Mouse (Mus musculus): ENCODE results near the gene Ddx41. TPM values are rescaled to one million over a fixed set of nuclear protein-coding genes. Genes with fewer than 3 reads are reported as not detected.

Gene Ddx41
- polyA plus RNA-seq, 1 experiment from 2014 or later = 55.3 TPM

DNA sequence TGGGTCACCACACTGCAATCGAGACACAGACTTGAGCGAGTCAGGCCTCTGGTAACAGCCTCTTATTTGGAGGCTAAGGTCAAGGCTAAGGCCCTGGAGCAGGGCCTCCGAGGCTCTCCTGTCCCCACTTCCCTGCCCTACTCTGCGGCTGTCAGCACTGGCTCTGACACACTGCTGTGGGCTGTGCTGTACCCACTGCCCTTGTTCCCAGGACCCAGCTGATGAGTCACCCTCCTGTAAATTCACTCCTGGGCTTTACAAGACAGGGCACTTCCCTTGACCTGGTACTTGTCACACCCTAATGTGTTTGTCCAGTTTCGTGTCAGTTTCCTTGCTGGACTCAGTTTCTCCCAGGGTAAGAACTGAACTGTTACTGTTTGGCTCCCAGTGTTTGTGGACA is 12.0 kb upstream of the Ddx41 start:
- H3K4me2 ChIP-seq (ENCODE audit: low read length) = no peak overlapping the region
- no peaks in the 10 kb centered on the region for H3K9me3 ChIP-seq (ENCODE audit: control insufficient read depth, low read length)
- WGBS = 96% methylated on average over 5 of the region's 5 CpGs
- no peaks in the 10 kb centered on the region for H3K27me3 ChIP-seq (replicated peaks; ENCODE audit: control insufficient read depth, insufficient read depth, low read length)
- no peak for ATAC-seq
- H3K27ac ChIP-seq (ENCODE audit: low read depth, low read length) = no peak overlapping the region
- H3K4me1 ChIP-seq (ENCODE audit: control insufficient read depth, insufficient read depth, low read depth, low read length) = no peaks in the 10 kb centered on the region
- H3K4me3 ChIP-seq (ENCODE audit: low read length) = no peak overlapping the region
- H3K9ac ChIP-seq (ENCODE audit: low read depth, low read length) = no peak overlapping the region
- peaks cover 51% of the 10 kb centered on the region for H3K36me3 ChIP-seq (ENCODE audit: control insufficient read depth, insufficient read depth, low read length)

- no peaks in the 10 kb centered on the region for H3K4me1 ChIP-seq (ENCODE audit: control insufficient read depth, insufficient read depth, low read depth, low read length)
- no peak for ATAC-seq
- H3K4me2 ChIP-seq (ENCODE audit: low read length) = no peak overlapping the region
- H3K27me3 ChIP-seq (replicated peaks; ENCODE audit: control insufficient read depth, insufficient read depth, low read length) = no peaks in the 10 kb centered on the region
- H3K36me3 ChIP-seq (ENCODE audit: control insufficient read depth, insufficient read depth, low read length) = peaks cover 55% of the 10 kb centered on the region
- no peak overlapping the region for H3K4me3 ChIP-seq (ENCODE audit: low read length)
- H3K9me3 ChIP-seq (ENCODE audit: control insufficient read depth, low read length) = no peaks in the 10 kb centered on the region
- H3K27ac ChIP-seq (ENCODE audit: low read depth, low read length) = no peak overlapping the region
- no peak overlapping the region for H3K9ac ChIP-seq (ENCODE audit: low read depth, low read length)
- WGBS = 97% methylated on average over 2 of the region's 2 CpGs
These were observed 11.5 kb upstream of the Ddx41 start for GRCm38 (mm10) chr13:55547916-55548315.

- no peak for ATAC-seq
- Histone ChIP-seq H3K9me3 (ENCODE audit: control insufficient read depth, low read length) (no peaks in the 10 kb centered on the region), H3K36me3 (ENCODE audit: control insufficient read depth, insufficient read depth, low read length) (peaks cover 64% of the 10 kb centered on the region)
These were observed 8.3 kb upstream of the Ddx41 start for GRCm38 (mm10) chr13:55544792-55545191.

GRCm38 (mm10) chr13:55543447-55543846 is 7.0 kb upstream of the Ddx41 start:
- no peak for ATAC-seq
- Histone ChIP-seq H3K27ac (ENCODE audit: low read depth, low read length) (no peak overlapping the region), H3K9me3 (ENCODE audit: control insufficient read depth, low read length) (no peaks in the 10 kb centered on the region), H3K4me3 (ENCODE audit: low read length) (no peak overlapping the region), H3K9ac (ENCODE audit: low read depth, low read length) (no peak overlapping the region), H3K27me3 (replicated peaks; ENCODE audit: control insufficient read depth, insufficient read depth, low read length) (no peaks in the 10 kb centered on the region), H3K4me2 (ENCODE audit: low read length) (no peak overlapping the region), H3K4me1 (ENCODE audit: control insufficient read depth, insufficient read depth, low read depth, low read length) (no peaks in the 10 kb centered on the region), H3K36me3 (ENCODE audit: control insufficient read depth, insufficient read depth, low read length) (peaks cover 63% of the 10 kb centered on the region)
- WGBS = 95% methylated on average over 8 of the region's 8 CpGs

More at GRCm38 (mm10) chr13:55544792-55545191, 8.3 kb upstream of the Ddx41 start:
- H3K27me3 ChIP-seq (replicated peaks; ENCODE audit: control insufficient read depth, insufficient read depth, low read length) = no peaks in the 10 kb centered on the region
- H3K27ac ChIP-seq (ENCODE audit: low read depth, low read length) = no peak overlapping the region
- WGBS = 90% methylated on average over 6 of the region's 6 CpGs
- no peaks in the 10 kb centered on the region for H3K4me1 ChIP-seq (ENCODE audit: control insufficient read depth, insufficient read depth, low read depth, low read length)
- no peak overlapping the region for H3K4me3 ChIP-seq (ENCODE audit: low read length)
- no peak overlapping the region for H3K9ac ChIP-seq (ENCODE audit: low read depth, low read length)
- H3K4me2 ChIP-seq (ENCODE audit: low read length) = no peak overlapping the region

DNA sequence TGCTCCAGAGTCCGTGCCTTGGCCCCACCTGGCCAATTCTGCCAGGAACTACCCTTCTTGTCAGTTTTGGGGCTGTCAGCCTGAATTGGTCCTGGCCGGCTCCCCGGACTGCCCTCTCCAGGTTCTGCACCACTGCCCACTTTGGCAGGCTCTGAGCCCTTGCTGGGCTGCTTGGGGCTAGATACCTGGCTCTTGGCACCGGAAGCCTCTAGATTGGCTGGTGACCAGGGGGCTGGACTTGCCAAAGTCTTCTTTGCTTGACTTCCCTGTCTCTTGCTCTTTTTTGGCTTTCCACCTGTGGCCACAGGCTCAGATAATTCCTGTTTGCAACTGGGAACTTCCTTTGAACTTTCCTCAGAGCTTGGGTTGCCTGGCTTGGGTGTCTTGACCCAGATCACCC is 6.4 kb upstream of the Ddx41 start:
- Histone ChIP-seq H3K4me2 (ENCODE audit: low read length) (no peak overlapping the region), H3K27me3 (replicated peaks; ENCODE audit: control insufficient read depth, insufficient read depth, low read length) (no peaks in the 10 kb centered on the region), H3K36me3 (ENCODE audit: control insufficient read depth, insufficient read depth, low read length) (peaks cover 61% of the 10 kb centered on the region), H3K4me1 (ENCODE audit: control insufficient read depth, insufficient read depth, low read depth, low read length) (no peaks in the 10 kb centered on the region), H3K4me3 (ENCODE audit: low read length) (no peak overlapping the region), H3K9ac (ENCODE audit: low read depth, low read length) (no peak overlapping the region), H3K27ac (ENCODE audit: low read depth, low read length) (no peak overlapping the region), H3K9me3 (ENCODE audit: control insufficient read depth, low read length) (no peaks in the 10 kb centered on the region)
- ATAC-seq = no peak
- WGBS = 95% methylated on average over 4 of the region's 4 CpGs

- WGBS = 92% methylated on average over 2 of the region's 2 CpGs
- Histone ChIP-seq H3K9ac (ENCODE audit: low read depth, low read length) (no peak overlapping the region), H3K4me3 (ENCODE audit: low read length) (no peak overlapping the region), H3K27me3 (replicated peaks; ENCODE audit: control insufficient read depth, insufficient read depth, low read length) (no peaks in the 10 kb centered on the region), H3K4me1 (ENCODE audit: control insufficient read depth, insufficient read depth, low read depth, low read length) (no peaks in the 10 kb centered on the region; the same call in 1 of the 2 replicates), H3K36me3 (ENCODE audit: control insufficient read depth, insufficient read depth, low read length) (peaks cover 55% of the 10 kb centered on the region), H3K9me3 (ENCODE audit: control insufficient read depth, low read length) (no peaks in the 10 kb centered on the region), H3K4me2 (ENCODE audit: low read length) (no peak overlapping the region), H3K27ac (ENCODE audit: low read depth, low read length) (no peak overlapping the region)
- ATAC-seq = no peak
These were observed 4.5 kb upstream of the Ddx41 start for GRCm38 (mm10) chr13:55540933-55541332.

DNA sequence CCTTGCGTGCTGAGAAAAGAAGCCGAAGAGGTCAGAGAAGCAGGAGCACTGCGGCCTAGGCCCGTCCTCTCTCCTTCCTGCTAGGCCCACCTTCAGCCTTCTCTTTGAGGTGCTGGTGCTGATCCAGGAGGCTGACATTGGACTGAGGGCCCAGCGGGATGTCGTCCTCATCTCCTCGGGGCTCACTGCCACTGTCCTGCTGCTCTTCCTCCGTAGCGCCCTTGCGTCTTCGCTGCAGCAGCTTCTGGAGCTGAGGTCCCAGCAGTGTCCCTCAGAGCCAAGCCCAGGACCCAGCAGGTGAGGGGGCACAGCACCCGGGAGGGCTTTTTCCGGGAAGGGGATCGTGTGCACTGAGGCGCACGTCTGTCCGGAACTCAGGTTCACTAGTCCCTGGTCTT is 663 bp downstream of the Ddx41 start:
- peaks cover 42% of the 10 kb centered on the region for H3K36me3 ChIP-seq (ENCODE audit: control insufficient read depth, insufficient read depth, low read length)
- H3K9me3 ChIP-seq (ENCODE audit: control insufficient read depth, low read length) = no peaks in the 10 kb centered on the region
- H3K4me2 ChIP-seq (ENCODE audit: low read length) = peak overlapping the region; percentile 83
- H3K27ac ChIP-seq (ENCODE audit: low read depth, low read length) = peak overlapping the region; percentile 82
- H3K27me3 ChIP-seq (replicated peaks; ENCODE audit: control insufficient read depth, insufficient read depth, low read length) = no peaks in the 10 kb centered on the region
- peaks cover 10% of the 10 kb centered on the region for H3K4me1 ChIP-seq (ENCODE audit: control insufficient read depth, insufficient read depth, low read depth, low read length)
- H3K9ac ChIP-seq (ENCODE audit: low read depth, low read length) = peak overlapping the region; percentile 86
- H3K4me3 ChIP-seq (ENCODE audit: low read length) = peak overlapping the region; percentile 86
- ATAC-seq = no peak
- WGBS = 19% methylated on average over 16 of the region's 17 CpGs

DNA sequence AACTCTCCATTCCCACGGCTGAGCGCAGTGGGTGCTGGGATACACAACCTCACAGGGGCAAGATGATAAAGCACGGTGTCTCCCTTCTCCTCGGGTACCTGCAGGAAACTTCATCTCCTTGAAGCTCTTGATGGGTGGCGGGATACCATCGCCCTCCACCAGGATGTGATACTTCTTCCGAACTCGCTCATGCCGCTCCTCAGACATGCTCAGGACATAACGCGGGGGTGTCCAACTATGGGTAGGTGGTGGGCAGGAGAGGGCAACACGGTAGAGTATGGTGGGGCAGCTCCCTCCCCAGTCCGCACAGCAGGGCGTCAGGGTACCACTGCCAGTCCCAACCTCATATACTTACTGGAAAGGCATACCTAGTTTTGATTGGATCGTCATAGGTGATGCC is 1.3 kb downstream of the Ddx41 start:
- peaks cover 42% of the 10 kb centered on the region for H3K36me3 ChIP-seq (ENCODE audit: control insufficient read depth, insufficient read depth, low read length)
- ATAC-seq = no peak
- no peaks in the 10 kb centered on the region for H3K27me3 ChIP-seq (replicated peaks; ENCODE audit: control insufficient read depth, insufficient read depth, low read length)
- H3K9me3 ChIP-seq (ENCODE audit: control insufficient read depth, low read length) = no peaks in the 10 kb centered on the region
- H3K4me3 ChIP-seq (ENCODE audit: low read length) = peak overlapping the region; percentile 86
- WGBS = 93% methylated on average over 15 of the region's 15 CpGs
- peaks cover 10% of the 10 kb centered on the region for H3K4me1 ChIP-seq (ENCODE audit: control insufficient read depth, insufficient read depth, low read depth, low read length)
- peak overlapping the region; percentile 83 for H3K4me2 ChIP-seq (ENCODE audit: low read length)
- H3K27ac ChIP-seq (ENCODE audit: low read depth, low read length) = no peak overlapping the region
- peak overlapping the region; percentile 86 for H3K9ac ChIP-seq (ENCODE audit: low read depth, low read length)

GRCm38 (mm10) chr13:55529198-55529915 is 7.1 kb downstream of the Ddx41 start, which contains the start of gene Dok3:
TSS of gene Dok3 (minus strand) at chr13:55529296.
- Histone ChIP-seq H3K27ac (ENCODE audit: low read depth, low read length) (no peak within 1 kb of the TSS), H3K27me3 (replicated peaks; ENCODE audit: control insufficient read depth, insufficient read depth, low read length) (no peaks in the 10 kb centered on the region), H3K4me1 (ENCODE audit: control insufficient read depth, insufficient read depth, low read depth, low read length) (no peaks in the 10 kb centered on the region), H3K4me2 (ENCODE audit: low read length) (no peak within 1 kb of the TSS), H3K9ac (ENCODE audit: low read depth, low read length) (no peak within 1 kb of the TSS), H3K36me3 (ENCODE audit: control insufficient read depth, insufficient read depth, low read length) (peaks cover 32% of the 10 kb centered on the region), H3K4me3 (ENCODE audit: low read length) (no peak within 1 kb of the TSS), H3K9me3 (ENCODE audit: control insufficient read depth, low read length) (no peaks in the 10 kb centered on the region)
- ATAC-seq = no peak
- 85% methylated on average over 8 of the region's 8 CpGs for WGBS
